8 mouse cellular contexts compared by ENCODE assay signal in genomic region chr7:89632342-89633251, GRCm38 (mm10). TPM values are rescaled to one million over a fixed set of nuclear protein-coding genes. Genes with fewer than 3 reads are reported as not detected.
DNase-seq lines count a peak whose midpoint lies in the region.

TSS of gene Me3 (plus strand) at chr7:89632392.

- peak; percentile 18 for DNase-seq in WW6 (ENCODE audit: low read depth, low spot score)
- DNase-seq in cerebellum, adult 9-10 months: peak; percentile 93
- peak; percentile 46 to 78 for DNase-seq in frontal cortex, adult 2 months (ENCODE audit: extremely low spot score in 1 of 2, low spot score in 1 of 2)
- DNase-seq in heart, postnatal 4 days: peak; percentile 83
- DNase-seq in layer of hippocampus, adult 8-10 months (ENCODE audit: low spot score in 2 of 2): peak; percentile 43 to 51
- peak; percentile 59 to 60 for DNase-seq in lung, adult 18-20 months
- DNase-seq in ovary, postnatal 10 days (ENCODE audit: low spot score): peak; percentile 23
- no peak for DNase-seq in spleen, postnatal 14 days (ENCODE audit: low spot score in 2 of 2)

RNA-seq across cellular contexts. Expression of gene Me3, which starts in this region (rescaled TPM):
- polyA plus RNA-seq in frontal cortex, adult 2 months (2012; rRNA removed): 95.0 and 110 TPM in 2 replicates
- 10 to 100 TPM; 50.7 to 54.0 TPM for total RNA-seq in heart, postnatal 4 days (2021)
- 10 to 100 TPM; 72.9 to 90.9 (median 85.2) TPM for total RNA-seq in layer of hippocampus, adult 8-10 months (2022)

Comparison
In these comparisons a context has a peak if more than half of its experiments do, and no peak if none do; other contexts are left out.
1. DNase-seq: peak in WW6 (single experiment), cerebellum, adult 9-10 months (single experiment), frontal cortex, adult 2 months (2 of 2), heart, postnatal 4 days (single experiment), layer of hippocampus, adult 8-10 months (2 of 2), lung, adult 18-20 months (2 of 2) and ovary, postnatal 10 days (single experiment); none in spleen, postnatal 14 days (0 of 2).